Mouse (Mus musculus): ENCODE measurements around the gene Vmn2r83. TPM values are rescaled to one million over a fixed set of nuclear protein-coding genes. Genes with fewer than 3 reads are reported as not detected.

The Vmn2r83 gene
- total and polyA plus RNA-seq, 3 experiments: not detected

DNA sequence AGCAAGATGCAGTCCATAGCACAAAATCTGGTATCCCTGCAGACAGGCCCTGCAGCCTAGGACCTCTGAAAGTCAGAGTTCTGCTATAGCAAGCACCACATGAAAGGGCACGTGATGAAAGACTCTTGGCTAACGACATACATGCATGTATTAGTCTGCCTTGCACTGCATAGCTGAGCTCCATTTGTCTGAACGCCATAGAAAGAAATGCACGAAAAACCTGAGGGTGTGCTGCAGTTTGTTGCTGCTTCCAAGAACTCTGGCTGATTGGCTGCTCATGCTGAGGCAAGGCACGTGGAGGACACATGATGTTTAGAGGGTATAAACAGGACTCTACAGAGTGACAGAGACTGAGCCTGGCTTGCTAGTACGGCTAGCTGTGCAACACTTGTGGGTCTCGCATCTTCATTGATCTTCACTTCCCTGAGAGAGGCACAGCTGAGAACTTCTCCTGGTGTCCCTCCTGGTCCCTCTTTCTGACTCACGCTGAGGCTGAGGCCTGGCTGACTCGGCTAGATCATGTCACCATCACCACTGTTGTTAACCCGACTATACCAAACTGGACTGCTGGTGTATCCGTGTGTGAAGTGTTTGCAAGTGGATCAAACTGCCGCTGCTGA, 68.0 kb downstream of the Vmn2r83 start:
- Histone ChIP-seq H3K27me3 (ENCODE audit: control insufficient read depth in 1 of 2, insufficient read depth in 2 of 2, low read length in 2 of 2) (no peaks in the 10 kb centered on the region), H3K9ac (ENCODE audit: control insufficient read depth, low read depth, low read length, poor library complexity, severe bottlenecking) (no peak overlapping the region), H3K36me3 (ENCODE audit: control insufficient read depth in 1 of 2, insufficient read depth in 2 of 2, low read length in 2 of 2) (0 out of 4 replicates have a peak, but pooled peaks cover 0 to 3% of the 10 kb centered on the region in 2 experiments), H3K9me3 (replicated peaks; ENCODE audit: insufficient read depth, low read length) (no peaks in the 10 kb centered on the region), H3K4me3 (ENCODE audit: control insufficient read depth in 1 of 2, insufficient read depth in 1 of 2, low read depth in 2 of 2, low read length in 2 of 2) (no peak overlapping the region), H3K4me1 (ENCODE audit: control insufficient read depth in 1 of 2, insufficient read depth in 2 of 2, low read length in 2 of 2) (no peaks in the 10 kb centered on the region; a peak in 1 of 4 replicates), H3K79me2 (ENCODE audit: control insufficient read depth, insufficient read depth, low read length, poor library complexity) (no peaks in the 10 kb centered on the region; the same call in 1 of the 2 replicates), H3K27ac (ENCODE audit: control insufficient read depth, low read depth, low read length) (no peak overlapping the region)
- no peak for DNase-seq (ENCODE audit: low read depth, low spot score)
- TF ChIP-seq KAT2A (conservative IDR thresholded peaks at IDR 0.05; ENCODE audit: low read depth, low read length) (no peak), TCF12 (IDR thresholded peaks at IDR 0.05; ENCODE audit: low read depth, low read length) (no peak), SIN3A (IDR thresholded peaks at IDR 0.05; ENCODE audit: low read length) (no peak), MEF2A (IDR thresholded peaks at IDR 0.05; ENCODE audit: extremely low read depth, insufficient replicate concordance, low read depth, low read length, poor library complexity, severe bottlenecking) (no peak), TAL1 (IDR thresholded peaks at IDR 0.05; ENCODE audit: low read length) (no peak), NELFE (IDR thresholded peaks at IDR 0.05; ENCODE audit: low read depth, low read length) (no peak), ELF1 (IDR thresholded peaks at IDR 0.05; ENCODE audit: low read depth, low read length) (no peak)

DNA sequence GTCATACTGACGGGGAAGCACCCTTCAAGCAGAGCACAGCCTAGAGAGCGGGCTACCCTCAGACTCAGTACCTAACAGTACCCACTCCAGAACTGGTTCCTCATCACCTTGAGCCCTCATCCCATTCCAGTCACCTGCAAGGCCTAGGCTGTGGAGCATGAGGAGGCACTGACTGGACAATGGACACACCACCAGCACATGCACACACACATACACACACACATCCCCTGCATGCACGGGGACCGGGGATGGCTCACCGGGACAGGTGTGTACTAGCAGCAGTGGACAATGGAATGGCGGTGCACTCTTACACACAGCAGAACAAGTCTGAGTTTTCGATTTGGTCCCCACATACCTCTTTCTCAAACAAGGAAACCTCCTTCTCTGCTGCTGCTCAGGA, 68.7 kb downstream of the Vmn2r83 start:
- Histone ChIP-seq H3K9me3 (replicated peaks; ENCODE audit: insufficient read depth, low read length) (no peaks in the 10 kb centered on the region), H3K79me2 (ENCODE audit: control insufficient read depth, insufficient read depth, low read length, poor library complexity) (no peaks in the 10 kb centered on the region; the same call in 1 of the 2 replicates), H3K4me3 (ENCODE audit: control insufficient read depth in 1 of 2, insufficient read depth in 1 of 2, low read depth in 2 of 2, low read length in 2 of 2) (no peak overlapping the region), H3K4me1 (ENCODE audit: control insufficient read depth in 1 of 2, insufficient read depth in 2 of 2, low read length in 2 of 2) (no peaks in the 10 kb centered on the region; a peak in 1 of 4 replicates), H3K9ac (ENCODE audit: control insufficient read depth, low read depth, low read length, poor library complexity, severe bottlenecking) (no peak overlapping the region), H3K27ac (ENCODE audit: control insufficient read depth, low read depth, low read length) (no peak overlapping the region), H3K36me3 (ENCODE audit: control insufficient read depth in 1 of 2, insufficient read depth in 2 of 2, low read length in 2 of 2) (0 out of 4 replicates have a peak, but pooled peaks cover 0 to 3% of the 10 kb centered on the region in 2 experiments), H3K27me3 (ENCODE audit: control insufficient read depth in 1 of 2, insufficient read depth in 2 of 2, low read length in 2 of 2) (no peaks in the 10 kb centered on the region)
- TF ChIP-seq ZNF384 (IDR thresholded peaks at IDR 0.05; ENCODE audit: low read depth, low read length) (no peak), RAD21 (IDR thresholded peaks at IDR 0.05; ENCODE audit: low read depth, low read length) (no peak), EP300 (IDR thresholded peaks at IDR 0.05; ENCODE audit: low read depth in 1 of 2, low read length in 2 of 2) (no peak), MYC (IDR thresholded peaks at IDR 0.05; ENCODE audit: low read depth, low read length) (no peak)
- DNase-seq (ENCODE audit: low read depth, low spot score): no peak

DNA sequence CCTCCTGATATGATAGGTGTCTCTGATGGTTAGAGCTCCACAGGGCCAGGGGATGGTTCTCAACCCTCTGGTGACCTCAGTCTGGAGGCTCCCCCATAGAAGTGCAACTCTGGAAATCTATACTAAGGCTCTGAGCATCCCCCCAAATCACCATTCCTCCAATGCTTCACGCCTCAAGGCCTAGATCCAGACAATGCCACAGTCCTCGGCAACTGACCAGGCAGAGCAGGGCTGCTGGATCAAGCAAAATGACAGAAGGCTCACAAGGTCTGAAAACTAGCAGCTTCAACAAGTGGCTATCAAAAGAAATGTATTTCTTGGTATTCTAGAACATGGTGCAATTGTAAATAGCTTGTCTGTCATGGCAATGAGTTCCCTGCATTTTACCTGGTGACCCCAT, 69.2 kb downstream of the Vmn2r83 start:
- Histone ChIP-seq H3K36me3 (ENCODE audit: control insufficient read depth in 1 of 2, insufficient read depth in 2 of 2, low read length in 2 of 2) (0 out of 4 replicates have a peak, but pooled peaks cover 0 to 3% of the 10 kb centered on the region in 2 experiments), H3K79me2 (ENCODE audit: control insufficient read depth, insufficient read depth, low read length, poor library complexity) (no peaks in the 10 kb centered on the region; the same call in 1 of the 2 replicates), H3K27ac (ENCODE audit: control insufficient read depth, low read depth, low read length) (no peak overlapping the region), H3K27me3 (ENCODE audit: control insufficient read depth in 1 of 2, insufficient read depth in 2 of 2, low read length in 2 of 2) (no peaks in the 10 kb centered on the region), H3K4me1 (ENCODE audit: control insufficient read depth in 1 of 2, insufficient read depth in 2 of 2, low read length in 2 of 2) (no peaks in the 10 kb centered on the region; a peak in 1 of 4 replicates), H3K4me3 (ENCODE audit: control insufficient read depth in 1 of 2, insufficient read depth in 1 of 2, low read depth in 2 of 2, low read length in 2 of 2) (no peak overlapping the region), H3K9me3 (replicated peaks; ENCODE audit: insufficient read depth, low read length) (no peaks in the 10 kb centered on the region), H3K9ac (ENCODE audit: control insufficient read depth, low read depth, low read length, poor library complexity, severe bottlenecking) (no peak overlapping the region)
- DNase-seq (ENCODE audit: low read depth, low spot score): no peak
- TF ChIP-seq GATA1 (IDR thresholded peaks at IDR 0.05; ENCODE audit: low read depth, low read length) (no peak), POLR2AphosphoS2 (IDR thresholded peaks at IDR 0.05; ENCODE audit: low read length) (no peak), ELF1 (IDR thresholded peaks at IDR 0.05; ENCODE audit: low read depth, low read length) (no peak), MAZ (IDR thresholded peaks at IDR 0.05; ENCODE audit: low read depth, low read length) (no peak), ZNF384 (IDR thresholded peaks at IDR 0.05; ENCODE audit: low read depth, low read length) (no peak)
